Mouse (Mus musculus) heart, embryonic 14.5 days (tissue): ENCODE measurements around the gene Bbc3. TPM values are rescaled to one million over a fixed set of nuclear protein-coding genes. Genes with fewer than 3 reads are reported as not detected.

Experiments
- ATAC-seq: fragments of 200-750 bp; cut with Nextera tagmentation; 2 replicates; pipeline ENCODE4 v1.8.0; 2017; ENCODE audit warnings: low read depth, moderate TSS enrichment; ENCODE audit not compliant: insufficient number of reproducible peaks, insufficient read depth, low FRiP score
- H3K27ac ChIP-seq, 2 experiments: fragments of 200-500 bp in 1 of 2; fragments of 300-500 bp in 1 of 2; sonication (generic) in 1 of 2; replicated peaks in 1 of 2; 2 replicates each; pipeline ENCODE4 v1.5.1; 2012 to 2014; ENCODE audit warnings: low read depth in 2 of 2, low read length in 2 of 2, control low read depth in 1 of 2, mild to moderate bottlenecking in 1 of 2, mixed read lengths in 1 of 2; ENCODE audit not compliant: control insufficient read depth in 1 of 2, insufficient read depth in 1 of 2
- H3K27me3 ChIP-seq: fragments of 300-500 bp; sonication (generic); 2 replicates; pipeline ENCODE4 v1.6.1; 2014; ENCODE audit warnings: mild to moderate bottlenecking, low read length, control low read depth; ENCODE audit not compliant: control insufficient read depth, insufficient read depth
- H3K36me3 ChIP-seq: fragments of 300-500 bp; sonication (generic); 2 replicates; pipeline ENCODE4 v1.6.1; 2014; ENCODE audit warnings: mild to moderate bottlenecking, control low read depth, low read length, mixed read lengths; ENCODE audit not compliant: control insufficient read depth, insufficient read depth
- H3K4me1 ChIP-seq, 2 experiments: fragments of 200-500 bp in 1 of 2; fragments of 300-500 bp in 1 of 2; sonication (generic) in 1 of 2; 2 replicates each; pipeline ENCODE4 v1.6.1; 2012 to 2014; ENCODE audit warnings: low read length in 2 of 2, control low read depth in 1 of 2, mixed read lengths in 1 of 2; ENCODE audit not compliant: control insufficient read depth in 2 of 2, insufficient read depth in 2 of 2
- H3K4me2 ChIP-seq: fragments of 300-500 bp; sonication (generic); 2 replicates; pipeline ENCODE4 v1.6.1; 2014; ENCODE audit warnings: mild to moderate bottlenecking, low read length
- H3K4me3 ChIP-seq, 2 experiments: fragments of 200-500 bp in 1 of 2; fragments of 300-500 bp in 1 of 2; sonication (generic) in 1 of 2; 2 replicates each; pipeline ENCODE4 v1.5.1; 2012 to 2014; ENCODE audit warnings: low read length in 2 of 2, mild to moderate bottlenecking in 2 of 2, control low read depth in 1 of 2, low read depth in 1 of 2, moderate library complexity in 1 of 2; ENCODE audit not compliant: control insufficient read depth in 1 of 2, insufficient read depth in 1 of 2
- H3K9ac ChIP-seq: fragments of 300-500 bp; sonication (generic); 2 replicates; pipeline ENCODE4 v1.6.1; 2014; ENCODE audit warnings: mild to moderate bottlenecking, low read length
- H3K9me3 ChIP-seq: fragments of 300-500 bp; sonication (generic); 2 replicates; pipeline ENCODE4 v1.6.1; 2016; ENCODE audit warnings: low read length, control low read depth; ENCODE audit not compliant: control insufficient read depth
- WGBS: fragments of 180-500 bp; shearing (Covaris S2); extraction: QIAGEN DNeasy Blood & Tissue Kit; methylation state at CpG from one replicate; pipeline ENCODE4 v1.1.7; 2014; 5-methylcytosine and 5-hydroxymethylcytosine counted together
- polyA plus RNA-seq: library from polyadenylated mRNA; unstranded; fragments of >200 nt; fragmentation: Nextera tagmentation; extraction: Ambion mirVana; gene quantifications from 2 replicates; pipeline ENCODE4 v1.2.1, GENCODE M21; 2014

Bbc3 gene
- polyA plus RNA-seq, 1 experiment from 2014 or later, result 5.2 TPM

DNA sequence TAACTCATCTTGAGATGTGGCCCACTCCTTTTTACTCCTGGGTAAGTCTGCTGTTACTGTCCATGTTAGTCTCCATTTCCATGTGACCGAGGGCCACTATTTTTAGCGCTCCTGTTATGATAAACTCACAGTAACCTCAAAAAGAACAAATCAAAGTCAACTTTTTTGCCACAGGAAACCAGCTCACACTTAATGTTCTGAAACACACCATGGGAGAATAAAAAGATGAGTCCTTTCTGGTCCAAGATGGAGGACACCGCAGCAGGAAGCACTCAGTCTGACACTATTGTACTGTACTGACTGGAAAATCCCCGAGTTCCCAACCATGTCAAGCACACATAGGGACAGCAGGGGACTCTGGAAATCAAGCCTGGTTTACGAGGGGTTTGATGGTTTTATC lies 41.8 kb downstream of the Bbc3 start:
- Histone ChIP-seq H3K27ac (peak overlapping the region; percentile 50 to 78), H3K4me3 (no peak overlapping the region), H3K9me3 (no peaks in the 10 kb centered on the region), H3K9ac (no peak overlapping the region; the same call in 1 of the 2 replicates), H3K4me1 (peaks cover 6 to 12% of the 10 kb centered on the region in 2 experiments), H3K4me2 (0 out of 2 replicates have a peak overlapping the region, but pooled peaks have one; percentile 22), H3K27me3 (no peaks in the 10 kb centered on the region), H3K36me3 (peaks cover 64% of the 10 kb centered on the region)
- ATAC-seq, result no peak
- WGBS, result 39% methylated on average over 5 of the region's 5 CpGs

DNA sequence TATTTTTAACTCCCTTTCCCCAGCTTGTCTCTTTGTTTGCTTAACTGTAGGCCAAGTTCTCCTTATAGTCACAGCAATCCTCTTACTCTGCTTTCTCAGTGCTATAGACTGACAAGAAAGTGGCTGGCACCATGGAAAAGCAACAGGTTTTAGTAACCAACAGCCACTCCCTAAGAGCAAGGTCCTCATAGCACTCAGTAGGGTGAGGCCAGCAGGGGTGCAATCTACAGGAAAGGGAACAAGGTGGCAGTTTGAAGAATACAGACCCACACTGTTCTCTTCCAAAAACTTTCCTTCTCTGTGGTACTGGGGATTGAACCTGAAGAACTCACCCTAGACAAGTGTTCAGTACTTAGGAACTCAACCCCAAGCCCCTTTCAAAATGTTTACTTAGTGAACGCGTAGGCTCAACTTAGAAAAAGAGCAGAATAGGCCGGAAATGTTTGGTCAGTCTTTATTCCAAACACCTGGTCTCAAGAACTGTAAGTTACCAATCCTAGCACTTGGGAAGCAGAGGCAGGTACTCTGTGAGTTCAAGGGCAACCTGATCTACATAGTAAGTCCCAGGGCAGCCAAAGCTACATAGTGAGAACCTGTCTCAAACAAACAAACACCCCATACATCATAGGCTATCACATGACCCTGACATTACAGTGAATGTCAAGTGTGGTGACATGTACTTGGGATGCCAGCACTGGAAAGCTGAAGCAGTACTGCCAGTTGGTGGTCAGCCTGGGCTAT lies 47.8 kb downstream of the Bbc3 start:
- H3K36me3 ChIP-seq, result peaks cover 80% of the 10 kb centered on the region
- no peaks in the 10 kb centered on the region for H3K4me1 ChIP-seq
- no peaks in the 10 kb centered on the region for H3K27me3 ChIP-seq
- H3K9ac ChIP-seq, result no peak overlapping the region
- H3K9me3 ChIP-seq, result no peaks in the 10 kb centered on the region
- over 99% methylated on average over 3 of the region's 3 CpGs for WGBS
- no peak overlapping the region for H3K4me2 ChIP-seq
- H3K27ac ChIP-seq, result no peak overlapping the region
- no peak overlapping the region for H3K4me3 ChIP-seq
- ATAC-seq, result no peak

DNA sequence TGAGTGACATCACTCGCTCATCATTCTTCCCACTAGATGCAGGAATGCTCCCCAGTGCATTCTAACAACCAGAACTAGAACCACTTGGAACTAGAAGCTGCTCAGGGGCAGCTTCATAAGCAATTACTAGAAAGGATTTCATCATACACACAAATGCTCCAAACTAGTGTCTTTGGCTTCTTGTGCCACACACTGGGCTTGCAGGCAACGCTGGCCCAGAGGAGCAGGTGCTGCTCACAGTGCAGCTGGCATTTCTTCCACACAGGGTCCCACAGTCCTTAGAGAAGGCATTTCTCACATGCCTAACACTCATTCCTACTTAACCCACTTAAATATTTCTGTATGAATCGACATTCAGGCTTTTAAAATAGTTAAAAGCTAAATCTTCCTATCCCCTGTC lies 49.4 kb downstream of the Bbc3 start:
- no peak for ATAC-seq
- Histone ChIP-seq H3K4me3 (no peak overlapping the region), H3K9me3 (no peaks in the 10 kb centered on the region), H3K4me1 (no peaks in the 10 kb centered on the region), H3K9ac (no peak overlapping the region), H3K4me2 (no peak overlapping the region), H3K36me3 (peaks cover 75% of the 10 kb centered on the region), H3K27ac (no peak overlapping the region), H3K27me3 (no peaks in the 10 kb centered on the region)
- 76% methylated on average over 3 of the region's 3 CpGs for WGBS

DNA sequence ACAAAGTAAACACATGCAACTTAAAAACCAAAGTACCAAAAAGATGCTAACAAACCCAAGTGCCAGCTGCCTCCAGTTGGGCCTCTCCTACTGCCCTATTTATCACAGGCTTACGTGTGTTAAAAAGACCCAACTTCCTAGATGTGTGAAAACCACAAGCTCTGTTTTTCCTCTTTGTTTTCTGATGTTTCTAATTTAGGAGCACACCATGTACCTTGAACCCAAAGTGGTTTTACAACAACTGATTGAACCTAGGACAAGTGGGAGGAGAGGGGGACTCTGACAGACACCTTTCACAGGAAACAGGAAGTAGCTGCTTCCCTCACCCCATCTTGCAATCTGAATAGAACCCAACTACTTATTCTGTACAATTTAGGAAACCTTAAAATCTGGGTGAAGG lies 56.1 kb downstream of the Bbc3 start:
- Histone ChIP-seq H3K27ac (peak overlapping the region; percentile 10 to 53; a peak in 3 of 4 replicates), H3K9me3 (no peaks in the 10 kb centered on the region), H3K4me3 (no peak overlapping the region), H3K9ac (no peak overlapping the region), H3K4me1 (peaks cover 5 to 17% of the 10 kb centered on the region in 2 experiments; a peak in 2 of 4 replicates), H3K36me3 (peaks cover 89% of the 10 kb centered on the region), H3K27me3 (no peaks in the 10 kb centered on the region), H3K4me2 (no peak overlapping the region)
- 58% methylated on average over 1 of the region's 1 CpGs for WGBS
- no peak for ATAC-seq

DNA sequence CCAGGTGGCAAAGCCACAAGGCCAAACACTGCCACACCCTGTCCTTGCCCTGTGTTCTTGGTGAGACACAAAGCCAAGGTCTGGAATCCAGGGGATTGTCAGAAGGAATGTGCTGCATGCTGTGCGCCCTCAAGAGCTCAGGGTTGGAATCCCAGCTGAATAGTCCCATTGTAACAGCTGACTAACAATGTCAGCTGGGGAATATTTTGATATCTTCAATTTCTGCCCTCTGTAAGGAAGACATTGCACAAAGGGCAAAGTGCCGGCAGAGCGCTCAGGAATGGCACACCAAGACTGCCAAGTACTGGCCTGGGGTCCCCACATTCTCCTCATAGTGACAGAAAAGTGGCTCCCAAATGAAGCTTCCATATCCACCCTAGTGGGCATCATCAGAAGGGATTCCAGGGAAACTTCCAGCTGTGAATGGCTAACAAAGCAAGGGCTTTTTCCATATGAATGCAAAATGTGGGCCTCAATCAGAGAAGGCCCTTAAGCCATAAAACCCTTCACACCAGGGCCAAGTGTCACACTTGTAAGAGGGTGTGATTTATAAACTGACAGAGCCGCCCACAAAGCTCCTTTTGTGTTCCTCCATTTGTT lies 56.8 kb downstream of the Bbc3 start:
- WGBS, result 44% methylated on average over 4 of the region's 4 CpGs
- no peaks in the 10 kb centered on the region for H3K27me3 ChIP-seq
- H3K4me2 ChIP-seq, result no peak overlapping the region
- no peak for ATAC-seq
- H3K4me1 ChIP-seq, result peaks cover 5 to 17% of the 10 kb centered on the region in 2 experiments; a peak in 2 of 4 replicates
- no peak overlapping the region for H3K9ac ChIP-seq
- H3K36me3 ChIP-seq, result peaks cover 91% of the 10 kb centered on the region
- peak overlapping the region; percentile 10 to 53 for H3K27ac ChIP-seq
- H3K9me3 ChIP-seq, result no peaks in the 10 kb centered on the region
- H3K4me3 ChIP-seq, result no peak overlapping the region

DNA sequence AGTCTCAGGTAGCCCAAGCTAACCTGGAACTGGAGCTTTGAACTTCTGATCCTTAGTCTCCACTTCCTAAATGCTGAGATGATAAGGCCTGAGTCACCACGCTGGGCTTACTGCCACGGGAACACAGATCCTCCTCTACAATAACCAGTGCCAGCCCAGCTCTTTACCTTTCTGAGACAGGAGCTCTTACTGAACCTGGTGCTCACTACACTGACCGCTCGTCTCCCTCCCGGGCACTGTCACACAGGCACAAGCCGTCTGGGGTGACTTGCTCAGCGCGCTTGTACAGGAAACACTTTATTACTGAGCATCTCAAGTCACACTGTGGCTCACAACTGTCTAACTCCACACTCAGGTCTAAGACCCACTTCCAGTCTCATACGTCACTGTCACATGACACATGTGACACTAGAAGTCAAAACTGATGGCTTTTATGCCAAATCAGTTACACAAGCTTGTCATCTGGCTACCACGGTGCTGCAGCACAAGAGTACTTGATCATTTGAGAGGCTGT lies 58.0 kb downstream of the Bbc3 start:
- Histone ChIP-seq H3K4me1 (peaks cover 5 to 17% of the 10 kb centered on the region in 2 experiments; a peak in 2 of 4 replicates), H3K9ac (no peak overlapping the region), H3K4me2 (no peak overlapping the region), H3K4me3 (no peak overlapping the region), H3K27ac (no peak overlapping the region; a peak in 1 of 4 replicates), H3K9me3 (no peaks in the 10 kb centered on the region), H3K36me3 (peaks cover 96% of the 10 kb centered on the region), H3K27me3 (no peaks in the 10 kb centered on the region)
- WGBS, result 64% methylated on average over 10 of the region's 10 CpGs
- ATAC-seq, result no peak

DNA sequence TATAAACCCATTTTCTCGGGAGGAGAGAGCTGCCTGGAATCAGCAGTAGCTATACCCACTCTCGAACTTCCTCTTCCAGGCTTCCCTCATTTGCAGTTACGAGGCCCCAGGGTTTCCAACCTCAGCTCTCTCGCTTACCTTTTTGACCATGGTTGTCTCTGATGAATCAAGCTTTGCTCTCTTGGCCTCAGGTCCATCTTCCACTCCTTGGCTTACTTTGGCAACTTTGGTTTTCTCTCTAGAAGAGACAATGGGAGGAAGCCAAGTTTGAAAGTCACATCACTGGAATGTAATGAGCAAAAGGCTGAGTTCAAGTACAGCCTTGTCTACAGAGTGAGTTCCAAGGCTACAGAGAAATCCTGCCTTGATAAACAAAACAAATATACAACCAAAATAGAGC lies 58.5 kb downstream of the Bbc3 start:
- Histone ChIP-seq H3K36me3 (peaks cover 96% of the 10 kb centered on the region), H3K9me3 (no peaks in the 10 kb centered on the region), H3K27me3 (no peaks in the 10 kb centered on the region), H3K4me1 (peaks cover 5 to 17% of the 10 kb centered on the region in 2 experiments; a peak in 2 of 4 replicates), H3K9ac (no peak overlapping the region), H3K27ac (no peak overlapping the region; a peak in 1 of 4 replicates), H3K4me3 (no peak overlapping the region), H3K4me2 (no peak overlapping the region)
- no peak for ATAC-seq
- WGBS, result 79% methylated on average over 4 of the region's 4 CpGs
